Mouse (Mus musculus) kidney, adult 2 months (tissue): ENCODE data around the gene Snx6. TPM values are rescaled to one million over a fixed set of nuclear protein-coding genes. Genes with fewer than 3 reads are reported as not detected.
"Not testable (repeated sequence)": the region's sequence is repeated elsewhere in the genome, so short reads cannot be mapped to it uniquely, and the experiment has no call there.

Source experiments
- DNase-seq: peaks from one replicate; pipeline ENCODE4 v3.0.0; 2021
- H3K27ac ChIP-seq: fragments of 200-500 bp; 2 replicates; pipeline ENCODE4 v1.5.1; 2012; ENCODE audit warnings: low read depth, low read length, control low read depth, inconsistent platforms; ENCODE audit not compliant: insufficient read depth
- H3K27me3 ChIP-seq: fragments of 200-500 bp; replicated peaks from 2 replicates; pipeline ENCODE4 v1.6.1; 2012; ENCODE audit warnings: mild to moderate bottlenecking, moderate library complexity, low read length, inconsistent platforms; ENCODE audit not compliant: control insufficient read depth, insufficient read depth
- H3K36me3 ChIP-seq: fragments of 200-500 bp; 2 replicates; pipeline ENCODE4 v1.6.1; 2012; ENCODE audit warnings: mild to moderate bottlenecking, moderate library complexity, low read length, inconsistent platforms; ENCODE audit not compliant: control insufficient read depth, insufficient read depth
- H3K4me1 ChIP-seq: fragments of 200-500 bp; 2 replicates; pipeline ENCODE4 v1.6.1; 2011; ENCODE audit warnings: low read length; ENCODE audit not compliant: control insufficient read depth, insufficient read depth
- H3K4me3 ChIP-seq: fragments of 200-500 bp; 2 replicates; pipeline ENCODE4 v1.5.1; 2011; ENCODE audit warnings: mild to moderate bottlenecking, low read depth, low read length, control low read depth; ENCODE audit not compliant: insufficient read depth
- CTCF ChIP-seq: fragments of 200-500 bp; conservative IDR thresholded peaks from 2 replicates; pipeline ENCODE4 v1.5.1; 2011; ENCODE audit warnings: low read depth, mild to moderate bottlenecking, control low read depth, low read length, moderate library complexity, mixed read lengths; ENCODE audit not compliant: insufficient read depth, insufficient read length
- POLR2A ChIP-seq: fragments of 200-500 bp; IDR thresholded peaks from one replicate; pipeline ENCODE4 v1.6.1; 2011; ENCODE audit warnings: low read depth, low read length, control low read depth
- WGBS: fragments of 180-500 bp; shearing (Covaris S2); methylation state at CpG from one replicate; pipeline ENCODE4 v1.1.7; 2018; 5-methylcytosine and 5-hydroxymethylcytosine counted together
- polyA plus RNA-seq: library from polyadenylated mRNA; depleted of rRNA; stranded (reverse); fragments of >200 nt; gene quantifications from 2 replicates; pipeline ENCODE4 v1.2.3, GENCODE M21; 2012

The Snx6 gene
- polyA plus RNA-seq, 1 experiment = 45.2 TPM

GRCm38 (mm10) chr12:54748647-54749046 is 46.9 kb downstream of the Snx6 start:
- WGBS = 96% methylated on average over 8 of the region's 8 CpGs
- Histone ChIP-seq H3K4me3 (no peak overlapping the region), H3K27me3 (no peaks in the 10 kb centered on the region), H3K27ac (no peak overlapping the region), H3K36me3 (peaks cover 16% of the 10 kb centered on the region), H3K4me1 (no peaks in the 10 kb centered on the region)
- TF ChIP-seq CTCF (no peak), POLR2A (no peak)
- no peak for DNase-seq

DNA sequence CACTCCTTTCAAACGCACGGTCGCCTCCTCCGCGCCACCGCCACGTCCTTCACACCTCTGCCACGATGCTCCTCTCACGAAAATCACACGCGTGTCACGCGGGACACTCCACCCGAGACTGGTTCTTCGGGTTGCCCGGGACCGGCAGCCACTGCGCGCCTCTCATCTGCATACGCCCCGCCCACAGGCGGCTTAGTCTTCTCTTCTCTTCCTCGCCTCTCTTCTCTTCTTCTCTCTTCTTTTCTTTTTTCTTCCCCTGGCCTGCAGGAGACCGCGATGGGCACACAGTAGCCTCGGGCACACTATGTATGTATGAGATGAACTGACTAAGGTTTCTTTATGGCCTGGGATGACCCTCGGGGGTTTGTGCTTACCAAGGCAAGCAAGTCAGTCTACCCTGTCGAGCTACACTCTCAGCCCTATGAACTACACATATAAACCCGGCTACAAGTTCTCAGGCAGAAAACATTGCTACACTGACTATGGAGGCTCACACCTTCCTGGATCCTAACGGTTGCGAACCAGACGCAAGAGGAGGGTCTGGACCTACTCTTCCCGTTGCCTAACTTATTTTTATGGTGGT is 56.8 kb downstream of the Snx6 start:
- not testable (repeated sequence) for H3K27me3 ChIP-seq, H3K36me3 ChIP-seq, H3K27ac ChIP-seq, H3K4me3 ChIP-seq, H3K4me1 ChIP-seq
- DNase-seq = peak; percentile 36
- 0% methylated on average over 12 of the region's 33 CpGs for WGBS

DNA sequence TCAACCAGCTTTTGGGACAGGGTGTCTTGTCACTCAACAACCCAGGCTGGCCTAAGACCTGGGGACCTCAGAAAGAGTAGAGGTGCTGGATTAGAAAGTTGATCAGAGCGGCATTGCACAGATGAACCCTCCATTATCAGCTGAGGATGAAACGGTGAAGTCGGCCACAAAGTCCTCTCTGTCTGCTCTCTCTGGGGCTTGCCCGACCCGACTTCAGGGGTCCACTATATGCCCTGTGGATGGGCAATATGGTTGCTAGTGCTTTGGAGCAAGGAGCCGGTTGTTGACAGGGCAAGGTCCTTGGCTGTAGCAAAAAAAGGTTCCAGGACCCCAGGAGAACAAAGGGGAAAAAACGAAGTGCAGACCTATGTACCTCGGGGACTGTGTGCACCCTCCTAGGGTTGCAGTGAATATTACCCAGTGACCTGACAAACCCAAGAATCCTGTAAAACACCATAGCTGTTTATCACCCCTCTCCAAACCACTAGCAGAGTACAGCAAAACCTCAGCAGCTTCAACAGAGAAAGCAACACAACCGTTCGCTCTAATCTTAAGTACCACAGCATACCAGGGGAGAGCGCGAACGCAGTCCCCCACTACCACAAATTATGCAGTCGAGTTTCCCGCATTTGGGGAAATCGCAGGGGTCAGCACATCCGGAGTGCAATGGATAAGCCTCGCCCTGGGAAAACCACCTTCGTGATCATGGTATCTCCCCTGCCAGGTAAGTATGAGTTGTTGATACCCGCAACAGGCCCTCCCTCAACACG is 57.4 kb downstream of the Snx6 start:
- DNase-seq, H3K27me3 ChIP-seq, H3K27ac ChIP-seq, H3K36me3 ChIP-seq, H3K4me3 ChIP-seq, H3K4me1 ChIP-seq: not testable (repeated sequence)
- WGBS = no CpG with 5 or more reads among the region's 21 CpGs

GRCm38 (mm10) chr12:54734307-54735131 is 61.0 kb downstream of the Snx6 start:
- not testable (repeated sequence) for H3K36me3 ChIP-seq, H3K4me3 ChIP-seq, H3K27me3 ChIP-seq, H3K4me1 ChIP-seq, H3K27ac ChIP-seq
- peak; percentile 21 for TF ChIP-seq POLR2A
- peak; percentile 44 for DNase-seq
- WGBS = 0% methylated on average over 11 of the region's 49 CpGs

- not testable (repeated sequence) for H3K27me3 ChIP-seq, H3K27ac ChIP-seq, DNase-seq, H3K36me3 ChIP-seq, H3K4me3 ChIP-seq, H3K4me1 ChIP-seq
- no CpG with 5 or more reads among the region's 56 CpGs for WGBS
These were observed 66.1 kb downstream of the Snx6 start for GRCm38 (mm10) chr12:54729140-54730059.

DNA sequence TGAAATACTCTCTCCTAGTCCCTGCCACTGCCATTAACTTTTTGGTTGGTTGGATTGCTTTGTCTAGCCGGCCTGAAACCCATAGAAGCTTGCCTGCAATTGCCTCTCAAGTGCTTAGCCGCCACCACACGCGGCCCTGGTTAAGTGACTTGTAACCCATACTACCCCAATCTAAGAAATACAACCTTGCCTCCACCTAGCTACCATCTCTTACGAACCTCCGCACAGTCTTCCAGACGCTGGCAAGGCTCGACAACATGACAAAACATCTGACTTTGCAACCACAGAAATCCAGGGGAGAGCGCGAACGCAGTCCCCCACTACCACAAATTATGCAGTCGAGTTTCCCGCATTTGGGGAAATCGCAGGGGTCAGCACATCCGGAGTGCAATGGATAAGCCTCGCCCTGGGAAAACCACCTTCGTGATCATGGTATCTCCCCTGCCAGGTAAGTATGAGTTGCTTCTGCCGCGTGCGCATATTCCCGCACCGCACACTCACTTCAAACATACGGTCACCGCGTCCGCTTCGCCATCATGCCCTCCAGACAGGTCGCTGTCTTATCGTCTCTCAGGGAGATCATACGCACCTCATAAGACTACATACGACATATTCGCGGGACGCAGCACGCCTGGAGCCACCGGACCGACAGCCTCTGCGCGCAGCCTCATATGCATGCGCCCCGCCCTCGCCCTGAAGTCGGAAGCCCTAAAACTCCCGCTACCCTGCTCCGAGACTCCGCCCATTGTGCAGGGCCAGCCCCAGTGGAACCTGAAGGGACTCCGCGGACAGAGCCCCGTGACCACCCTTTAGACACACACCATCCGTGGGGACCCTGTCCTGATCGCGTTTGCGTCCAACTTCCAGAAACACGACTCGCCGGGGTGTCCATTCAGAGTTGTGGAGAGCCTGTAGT is 76.4 kb downstream of the Snx6 start:
- H3K4me1 ChIP-seq, H3K36me3 ChIP-seq, DNase-seq, H3K27me3 ChIP-seq, H3K4me3 ChIP-seq, H3K27ac ChIP-seq: not testable (repeated sequence)
- whole genome bisulfite sequencing = no CpG with 5 or more reads among the region's 56 CpGs

DNA sequence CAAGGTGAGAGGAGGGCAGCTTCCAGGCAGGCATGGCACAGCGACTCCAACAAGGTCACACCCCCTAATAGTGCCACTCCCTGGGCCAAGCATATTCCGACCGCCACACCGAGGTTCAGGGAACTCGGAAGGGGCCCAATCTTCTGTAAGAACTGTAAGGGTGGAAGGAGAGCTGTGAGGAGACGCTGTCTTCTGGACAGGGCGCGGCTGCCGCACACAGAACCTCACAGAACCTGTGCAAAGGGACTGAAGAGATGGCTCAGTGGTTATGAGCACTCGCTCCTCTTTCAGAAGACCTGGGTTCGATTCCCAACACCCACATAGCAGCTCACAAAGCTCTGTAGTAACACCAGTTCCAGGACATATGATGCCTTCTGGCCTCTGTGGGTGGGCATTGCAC is 78.0 kb downstream of the Snx6 start:
- H3K4me1 ChIP-seq, H3K27ac ChIP-seq, H3K27me3 ChIP-seq, DNase-seq, H3K4me3 ChIP-seq, H3K36me3 ChIP-seq: not testable (repeated sequence)
- 71% methylated on average over 8 of the region's 11 CpGs for WGBS

DNA sequence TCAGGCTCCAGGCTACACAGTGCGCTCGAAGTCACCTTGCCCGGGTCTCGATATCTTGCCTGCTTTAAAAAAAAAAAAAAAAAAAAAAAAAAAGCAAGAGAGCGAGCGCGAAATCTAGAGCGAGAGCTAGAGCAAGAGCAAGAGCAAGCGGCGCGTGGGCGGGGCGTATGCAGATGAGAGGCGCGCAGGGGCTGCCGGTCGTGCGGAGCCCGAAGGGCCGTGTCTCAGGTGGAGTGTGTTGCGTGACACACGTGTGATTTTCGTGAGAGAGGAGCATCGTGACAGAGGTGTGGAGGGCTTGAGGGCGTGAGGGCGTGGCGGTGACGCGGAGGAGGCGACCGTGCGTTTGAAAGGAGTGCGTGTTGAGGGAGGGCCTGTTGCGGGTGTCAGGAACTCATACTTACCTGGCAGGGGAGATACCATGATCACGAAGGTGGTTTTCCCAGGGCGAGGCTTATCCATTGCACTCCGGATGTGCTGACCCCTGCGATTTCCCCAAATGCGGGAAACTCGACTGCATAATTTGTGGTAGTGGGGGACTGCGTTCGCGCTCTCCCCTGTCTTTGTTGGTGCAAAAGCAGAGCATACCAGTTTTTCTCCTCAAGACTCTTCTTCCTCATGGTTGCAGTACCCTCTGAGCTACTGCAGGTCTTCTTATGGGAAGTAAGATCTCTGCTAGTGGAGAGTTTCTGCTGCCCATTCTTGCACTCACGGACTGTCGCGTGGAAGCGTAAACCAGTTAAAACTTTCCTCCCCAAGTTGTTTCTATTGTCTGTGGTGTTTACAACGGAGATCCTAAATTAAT is 81.5 kb downstream of the Snx6 start:
- not testable (repeated sequence) for H3K27me3 ChIP-seq, H3K4me1 ChIP-seq, H3K27ac ChIP-seq, H3K36me3 ChIP-seq, H3K4me3 ChIP-seq
- 0% methylated on average over 5 of the region's 48 CpGs for WGBS
- DNase-seq = peak; percentile 76

DNA sequence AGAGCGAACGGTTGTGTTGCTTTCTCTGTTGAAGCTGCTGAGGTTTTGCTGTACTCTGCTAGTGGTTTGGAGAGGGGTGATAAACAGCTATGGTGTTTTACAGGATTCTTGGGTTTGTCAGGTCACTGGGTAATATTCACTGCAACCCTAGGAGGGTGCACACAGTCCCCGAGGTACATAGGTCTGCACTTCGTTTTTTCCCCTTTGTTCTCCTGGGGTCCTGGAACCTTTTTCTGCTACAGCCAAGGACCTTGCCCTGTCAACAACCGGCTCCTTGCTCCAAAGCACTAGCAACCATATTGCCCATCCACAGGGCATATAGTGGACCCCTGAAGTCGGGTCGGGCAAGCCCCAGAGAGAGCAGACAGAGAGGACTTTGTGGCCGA is 85.0 kb downstream of the Snx6 start:
- 0% methylated on average over 3 of the region's 8 CpGs for WGBS
- not testable (repeated sequence) for H3K27ac ChIP-seq, H3K36me3 ChIP-seq, H3K4me3 ChIP-seq, H3K27me3 ChIP-seq, H3K4me1 ChIP-seq
- DNase-seq = peak; percentile 48
